Mouse (Mus musculus): ENCODE data around the gene Card9. TPM values are rescaled to one million over a fixed set of nuclear protein-coding genes. Genes with fewer than 3 reads are reported as not detected.

Gene Card9
- 0.79 and 3.7 TPM in 2 replicates for polyA plus RNA-seq (2012; ENCODE audit: insufficient read depth, insufficient read length, missing spikeins)

DNA sequence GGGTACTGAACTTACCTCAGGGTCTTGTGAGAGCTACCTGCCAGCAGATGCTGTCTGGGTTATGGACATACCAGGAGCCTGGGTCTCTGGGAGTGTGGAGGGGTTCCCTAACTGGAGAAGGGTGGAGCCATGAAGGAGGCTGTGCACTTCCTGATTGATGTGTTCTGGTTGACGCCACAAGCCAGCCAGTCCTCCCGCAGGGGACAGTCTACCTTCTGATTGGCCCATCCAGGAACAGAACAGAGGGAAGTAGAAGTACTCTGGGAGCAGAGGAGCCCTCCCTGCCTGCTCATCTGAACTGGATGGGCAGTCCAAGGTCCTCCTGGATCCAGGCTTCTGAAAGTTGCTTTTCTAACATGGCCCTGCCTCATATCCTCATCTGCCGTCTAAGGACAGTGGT, at the start of gene Card9:
Gene Card9, minus strand, starts transcription at position 147 of the 400 bp plus-strand sequence.
- peak within 1 kb of the TSS; percentile 13; the same call in 1 of the 2 replicates for H3K4me3 ChIP-seq (ENCODE audit: insufficient read depth, low read depth, low read length)
- H3K4me1 ChIP-seq (ENCODE audit: control insufficient read depth, insufficient read depth, insufficient read length, low read length): peaks cover 8% of the 10 kb centered on the region; the same call in 1 of the 2 replicates
- peak within 1 kb of the TSS; percentile 73 for H3K27ac ChIP-seq (replicated peaks; ENCODE audit: low read depth, low read length)

DNA sequence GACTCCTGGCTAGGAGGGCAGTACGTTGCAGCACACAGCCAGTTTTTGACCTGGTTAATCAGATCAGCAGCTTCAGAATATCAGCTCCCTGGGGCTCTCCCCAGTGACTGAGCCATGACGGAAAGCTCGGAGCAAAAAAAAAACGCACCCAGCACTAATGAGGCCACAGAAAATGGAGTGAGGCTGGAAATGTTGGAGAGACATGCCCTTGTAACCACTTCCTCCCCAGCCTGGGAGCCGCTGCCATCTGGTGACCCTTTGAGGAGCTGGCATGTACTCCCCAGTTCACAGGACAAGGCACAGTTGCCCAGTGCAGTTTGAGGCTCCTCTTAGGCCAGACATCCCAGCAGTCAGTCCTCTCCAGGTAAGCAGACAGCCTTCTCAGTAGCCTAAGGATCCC, 49.4 kb upstream of the Card9 start:
- Histone ChIP-seq H3K27ac (replicated peaks; ENCODE audit: low read depth, low read length) (0 out of 2 replicates have a peak overlapping the region, but pooled peaks have one; percentile 4), H3K4me1 (ENCODE audit: control insufficient read depth, insufficient read depth, insufficient read length, low read length) (peaks cover 30% of the 10 kb centered on the region), H3K4me3 (ENCODE audit: insufficient read depth, low read depth, low read length) (no peak overlapping the region)

DNA sequence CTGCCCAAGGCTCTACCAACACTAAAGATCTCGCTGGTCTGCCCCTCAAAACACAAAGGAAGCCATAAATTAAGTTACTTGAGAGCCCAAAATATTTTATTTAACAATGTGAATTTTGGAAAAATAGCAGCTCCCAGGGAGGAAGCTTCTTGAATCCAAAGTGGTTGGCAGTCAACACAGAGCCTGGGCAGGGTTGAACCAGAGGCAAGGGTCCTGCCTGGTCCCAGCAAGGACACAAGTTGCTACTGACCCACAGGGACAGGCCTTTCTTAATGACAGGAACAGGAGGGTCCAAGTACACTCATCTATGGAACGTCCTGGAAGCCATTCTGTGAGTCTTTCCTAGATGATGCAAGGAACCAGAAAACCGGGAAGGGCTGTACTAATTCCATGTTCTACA, 48.6 kb upstream of the Card9 start:
- Histone ChIP-seq H3K27ac (replicated peaks; ENCODE audit: low read depth, low read length) (no peak overlapping the region), H3K4me3 (ENCODE audit: insufficient read depth, low read depth, low read length) (no peak overlapping the region), H3K4me1 (ENCODE audit: control insufficient read depth, insufficient read depth, insufficient read length, low read length) (peaks cover 30% of the 10 kb centered on the region)

DNA sequence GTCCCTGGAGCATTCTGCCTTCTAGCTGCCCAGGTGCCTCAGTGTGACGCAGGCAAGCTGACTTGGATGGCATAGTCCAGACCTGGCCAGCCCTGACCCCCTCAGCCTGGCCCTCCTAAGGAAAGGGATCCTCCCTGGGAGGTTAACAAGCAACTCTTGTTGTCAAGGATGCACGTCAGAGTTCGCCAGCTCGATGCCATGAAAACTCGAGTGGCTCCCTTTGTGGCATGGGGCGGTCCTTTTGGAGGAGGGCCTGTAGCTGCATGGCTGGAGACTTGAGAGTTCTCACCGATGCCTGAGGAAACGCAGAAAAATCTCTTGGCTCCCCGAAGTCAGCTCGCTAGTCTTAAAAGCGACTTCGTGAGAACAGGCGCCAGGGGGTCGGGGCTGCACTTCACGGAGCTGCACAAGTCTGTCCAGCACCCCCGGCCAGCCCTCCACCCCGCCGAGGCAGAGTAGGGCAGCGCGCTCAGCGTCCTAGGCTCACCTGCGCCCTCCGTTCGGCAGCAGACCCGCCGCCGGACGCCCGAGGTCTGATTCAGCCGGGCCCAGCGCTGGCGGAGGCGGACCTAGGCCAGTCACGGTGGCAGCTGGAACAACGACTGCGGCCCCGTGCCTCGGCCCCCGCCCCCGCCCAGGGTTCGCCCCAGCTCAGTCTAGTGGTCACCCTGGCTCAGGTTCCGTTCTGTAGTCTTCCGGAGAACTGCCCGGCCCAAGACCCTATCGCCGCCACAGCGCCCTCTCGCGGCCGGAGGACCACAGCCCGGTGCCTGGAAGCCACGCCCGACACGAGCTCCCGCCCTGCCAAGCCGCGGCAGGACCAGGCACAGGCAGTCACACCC, 48.0 kb upstream of the Card9 start, which contains the start of gene Inpp5e:
Gene Inpp5e, minus strand, starts transcription at position 689 of the 842 bp plus-strand sequence.
- H3K27ac ChIP-seq (replicated peaks; ENCODE audit: low read depth, low read length): peak within 1 kb of the TSS; percentile 61
- H3K4me3 ChIP-seq (ENCODE audit: insufficient read depth, low read depth, low read length): peak within 1 kb of the TSS; percentile 93
- peaks cover 30% of the 10 kb centered on the region for H3K4me1 ChIP-seq (ENCODE audit: control insufficient read depth, insufficient read depth, insufficient read length, low read length)

DNA sequence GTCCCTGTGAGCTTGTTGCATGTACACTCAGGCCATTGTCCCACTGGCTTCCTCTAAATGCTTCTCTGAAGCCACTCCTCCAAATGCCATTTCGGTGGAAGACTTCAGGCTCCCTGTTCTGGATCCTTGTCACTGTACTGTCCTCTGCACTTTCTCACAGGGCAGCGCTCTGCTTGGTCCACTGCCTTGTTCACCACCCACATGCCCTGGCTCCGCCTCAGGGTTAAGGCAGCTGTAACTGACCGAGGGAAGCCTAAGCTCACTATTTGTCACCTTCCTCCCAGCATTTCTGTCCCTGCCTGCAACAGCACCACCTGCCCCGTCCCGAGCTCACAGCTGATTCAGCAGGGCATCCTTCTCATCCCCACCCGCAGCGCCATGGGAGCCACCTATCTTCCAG, 42.6 kb upstream of the Card9 start:
- Histone ChIP-seq H3K4me1 (ENCODE audit: control insufficient read depth, insufficient read depth, insufficient read length, low read length) (peaks cover 23% of the 10 kb centered on the region), H3K27ac (replicated peaks; ENCODE audit: low read depth, low read length) (no peak overlapping the region), H3K4me3 (ENCODE audit: insufficient read depth, low read depth, low read length) (no peak overlapping the region)

DNA sequence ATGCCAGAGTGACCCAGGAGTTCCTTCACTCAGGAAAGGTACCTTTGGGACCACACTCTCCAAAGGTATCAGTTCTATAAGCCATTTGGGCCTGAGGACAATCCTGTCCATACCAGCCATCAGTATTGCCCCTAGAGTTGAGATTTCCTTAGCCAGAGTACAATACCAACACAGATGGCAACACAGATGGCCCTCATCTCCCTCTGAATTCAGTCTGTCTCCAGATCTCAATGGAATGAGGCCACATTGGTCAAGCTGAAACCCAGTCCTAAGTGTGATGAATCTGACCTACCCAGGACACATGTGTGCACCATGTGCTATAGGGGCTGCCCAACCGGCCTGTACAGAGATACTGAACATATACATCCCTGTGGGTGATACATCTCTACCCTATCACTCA, 41.5 kb upstream of the Card9 start:
- H3K4me1 ChIP-seq (ENCODE audit: control insufficient read depth, insufficient read depth, insufficient read length, low read length): peaks cover 14% of the 10 kb centered on the region
- no peak overlapping the region for H3K27ac ChIP-seq (replicated peaks; ENCODE audit: low read depth, low read length)
- no peak overlapping the region for H3K4me3 ChIP-seq (ENCODE audit: insufficient read depth, low read depth, low read length)

DNA sequence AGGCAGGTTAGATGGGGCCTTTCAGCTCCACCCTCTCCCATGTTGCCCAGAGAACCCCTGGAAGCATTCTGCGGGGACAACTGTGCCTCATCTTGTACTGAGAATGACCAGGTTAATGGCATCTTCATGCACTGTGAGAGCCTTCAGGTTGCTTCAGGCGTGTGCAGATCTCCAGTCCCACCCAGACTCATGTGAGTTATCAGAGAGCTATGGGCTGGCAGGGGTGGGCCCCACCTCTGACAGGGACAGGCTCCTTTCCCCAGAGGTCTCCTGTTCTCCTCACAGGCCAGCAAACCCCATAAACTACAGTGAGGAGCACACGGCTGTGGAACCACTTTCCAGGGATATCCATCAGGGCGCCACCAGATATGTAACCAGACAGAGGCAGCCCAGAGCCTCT, 40.3 kb upstream of the Card9 start:
- H3K4me1 ChIP-seq (ENCODE audit: control insufficient read depth, insufficient read depth, insufficient read length, low read length): peaks cover 3% of the 10 kb centered on the region
- no peak overlapping the region for H3K4me3 ChIP-seq (ENCODE audit: insufficient read depth, low read depth, low read length)
- no peak overlapping the region for H3K27ac ChIP-seq (replicated peaks; ENCODE audit: low read depth, low read length)

DNA sequence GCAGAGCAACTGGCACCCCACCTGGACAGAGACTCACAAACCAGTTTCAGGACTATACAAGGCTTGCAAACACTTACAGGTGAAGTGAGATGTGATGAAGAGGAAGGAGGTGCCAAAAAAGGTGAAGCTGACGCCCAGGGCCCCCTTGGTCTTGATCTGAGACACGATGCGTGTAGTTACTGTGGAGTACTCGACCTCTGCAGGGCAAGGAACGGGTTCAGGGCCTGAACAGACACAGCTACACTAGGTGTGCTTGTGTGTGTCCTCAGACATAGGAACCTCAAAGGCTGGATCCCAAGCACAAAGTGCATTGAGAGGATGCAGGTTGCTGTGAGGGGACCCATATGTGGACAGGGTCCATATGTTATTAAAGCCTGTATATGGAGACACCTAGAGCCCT, 39.6 kb upstream of the Card9 start:
- H3K4me3 ChIP-seq (ENCODE audit: insufficient read depth, low read depth, low read length): no peak overlapping the region

DNA sequence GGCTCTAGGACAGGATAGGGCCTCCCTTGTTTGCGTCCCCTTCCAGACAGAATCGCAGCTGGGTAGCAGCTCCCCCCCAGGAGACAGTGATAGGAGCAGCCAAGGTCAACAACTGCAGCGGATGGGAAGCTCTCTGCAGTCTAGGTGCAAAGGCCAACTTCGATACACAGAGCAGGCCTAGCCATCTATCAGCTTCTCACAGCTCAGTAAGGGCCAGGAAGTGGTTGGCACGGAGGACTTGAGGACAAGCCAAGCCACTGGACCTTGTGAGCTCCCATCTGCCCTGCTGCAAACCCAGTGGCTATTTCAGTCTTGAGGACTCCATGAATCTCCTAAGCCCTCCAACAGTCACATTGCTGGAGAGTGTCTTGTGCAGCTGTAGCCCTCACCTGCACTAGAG, 38.9 kb upstream of the Card9 start:
- Histone ChIP-seq H3K27ac (replicated peaks; ENCODE audit: low read depth, low read length) (no peak overlapping the region), H3K4me1 (ENCODE audit: control insufficient read depth, insufficient read depth, insufficient read length, low read length) (no peaks in the 10 kb centered on the region), H3K4me3 (ENCODE audit: insufficient read depth, low read depth, low read length) (no peak overlapping the region)

More for the DNA sequence above, 39.6 kb upstream of the Card9 start:
- Histone ChIP-seq H3K4me1 (ENCODE audit: control insufficient read depth, insufficient read depth, insufficient read length, low read length) (no peaks in the 10 kb centered on the region), H3K27ac (replicated peaks; ENCODE audit: low read depth, low read length) (no peak overlapping the region)

DNA sequence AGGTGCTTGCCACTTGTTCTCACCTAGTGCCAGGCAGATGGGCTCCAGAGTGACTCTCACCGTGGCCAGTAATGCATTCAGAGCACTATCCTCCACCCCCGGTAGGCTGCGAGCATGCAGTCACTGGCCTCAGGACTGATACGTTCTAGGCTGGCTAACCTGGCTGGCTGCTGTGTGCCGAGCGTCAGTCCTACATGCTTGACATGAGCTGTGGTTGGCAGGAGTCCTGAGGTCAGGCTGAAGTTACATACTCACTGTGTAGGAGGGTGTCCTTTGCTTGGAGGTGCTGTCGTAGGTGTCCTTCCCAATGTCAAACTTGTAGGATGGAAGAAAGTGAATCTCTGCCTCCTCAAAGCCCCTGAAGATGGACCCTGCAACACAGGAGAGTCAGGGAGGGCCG, 38.3 kb upstream of the Card9 start:
- Histone ChIP-seq H3K4me3 (ENCODE audit: insufficient read depth, low read depth, low read length) (no peak overlapping the region), H3K27ac (replicated peaks; ENCODE audit: low read depth, low read length) (no peak overlapping the region), H3K4me1 (ENCODE audit: control insufficient read depth, insufficient read depth, insufficient read length, low read length) (no peaks in the 10 kb centered on the region)

DNA sequence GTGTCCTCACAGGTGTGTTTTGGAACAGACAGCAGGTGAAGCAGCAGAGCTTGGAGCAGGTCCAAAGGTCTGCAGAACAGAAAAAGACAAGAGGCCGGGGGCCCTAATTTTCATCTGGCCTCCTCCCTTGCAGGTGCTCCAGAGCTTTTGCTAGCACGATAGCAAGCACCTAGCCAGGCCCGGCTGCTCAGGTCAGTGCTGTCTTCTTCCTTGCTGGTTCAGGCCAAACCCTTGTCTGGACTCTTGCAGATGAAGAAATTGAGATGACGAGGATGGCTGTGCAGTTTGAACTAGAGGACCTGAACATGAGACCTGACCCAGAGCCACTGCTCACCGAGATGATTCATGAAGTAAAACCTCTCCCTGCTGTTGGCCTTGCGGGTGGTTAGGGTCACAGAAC, 30.9 kb upstream of the Card9 start:
- Histone ChIP-seq H3K4me1 (ENCODE audit: control insufficient read depth, insufficient read depth, insufficient read length, low read length) (peaks cover 7% of the 10 kb centered on the region; the same call in 1 of the 2 replicates), H3K4me3 (ENCODE audit: insufficient read depth, low read depth, low read length) (no peak overlapping the region), H3K27ac (replicated peaks; ENCODE audit: low read depth, low read length) (no peak overlapping the region)

DNA sequence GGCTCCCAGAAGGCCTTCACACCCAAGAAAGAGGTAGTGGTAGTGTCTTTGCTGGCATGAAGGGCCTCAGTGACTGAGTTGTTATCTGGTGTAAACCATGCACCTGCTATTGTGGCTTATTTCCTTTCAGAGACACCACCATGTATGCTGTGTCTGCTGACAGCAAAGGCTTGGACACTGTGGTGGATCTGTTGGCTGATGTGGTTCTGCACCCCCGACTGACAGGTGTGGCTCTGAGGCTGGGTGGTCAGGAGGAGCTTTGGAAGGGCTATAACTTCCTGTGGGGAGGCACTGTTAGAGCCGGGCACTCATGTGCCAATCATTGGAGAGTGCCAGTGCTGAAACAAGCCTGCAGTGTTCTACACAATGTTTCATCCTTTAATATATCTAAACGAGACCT, 30.2 kb upstream of the Card9 start:
- H3K4me3 ChIP-seq (ENCODE audit: insufficient read depth, low read depth, low read length): no peak overlapping the region
- H3K4me1 ChIP-seq (ENCODE audit: control insufficient read depth, insufficient read depth, insufficient read length, low read length): peaks cover 7% of the 10 kb centered on the region; the same call in 1 of the 2 replicates
- H3K27ac ChIP-seq (replicated peaks; ENCODE audit: low read depth, low read length): no peak overlapping the region

DNA sequence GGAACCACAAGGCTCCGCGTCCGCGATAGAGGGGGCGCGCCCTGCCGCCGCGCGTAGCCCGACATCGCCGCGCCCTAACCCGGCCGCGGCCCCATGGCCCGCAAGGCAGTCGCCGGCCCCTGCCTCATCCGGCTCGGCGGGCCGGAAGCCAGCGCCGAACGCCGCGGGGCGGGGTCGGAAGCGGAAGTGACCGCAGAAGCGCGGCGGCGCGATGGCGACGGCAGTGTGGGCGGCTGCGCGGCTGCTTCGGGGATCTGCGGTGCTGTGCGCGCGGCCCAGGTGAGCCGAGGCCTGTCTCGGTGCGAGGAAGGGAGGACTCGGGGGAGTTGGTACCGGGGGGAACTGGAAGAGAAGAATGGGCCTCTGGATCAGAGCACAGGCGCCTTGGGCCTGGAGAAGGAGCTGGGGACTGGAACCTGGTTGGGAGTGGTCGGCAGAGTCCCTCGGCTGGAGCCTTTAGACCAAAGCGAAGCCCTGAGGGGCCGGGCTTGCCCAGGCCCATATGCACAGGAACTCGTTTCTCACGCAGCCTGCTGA, 28.5 kb upstream of the Card9 start, which contains the start of the genes Entr1 and Pmpca:
Gene Entr1, minus strand, starts transcription at position 163 of the 537 bp plus-strand sequence.
Gene Pmpca, plus strand, starts transcription at position 186 of the 537 bp plus-strand sequence.
- H3K4me3 ChIP-seq (ENCODE audit: insufficient read depth, low read depth, low read length): peak within 1 kb of the TSS; percentile 99
- peaks cover 7% of the 10 kb centered on the region; the same call in 1 of the 2 replicates for H3K4me1 ChIP-seq (ENCODE audit: control insufficient read depth, insufficient read depth, insufficient read length, low read length)
- peak within 1 kb of the TSS; percentile 66 for H3K27ac ChIP-seq (replicated peaks; ENCODE audit: low read depth, low read length)

DNA sequence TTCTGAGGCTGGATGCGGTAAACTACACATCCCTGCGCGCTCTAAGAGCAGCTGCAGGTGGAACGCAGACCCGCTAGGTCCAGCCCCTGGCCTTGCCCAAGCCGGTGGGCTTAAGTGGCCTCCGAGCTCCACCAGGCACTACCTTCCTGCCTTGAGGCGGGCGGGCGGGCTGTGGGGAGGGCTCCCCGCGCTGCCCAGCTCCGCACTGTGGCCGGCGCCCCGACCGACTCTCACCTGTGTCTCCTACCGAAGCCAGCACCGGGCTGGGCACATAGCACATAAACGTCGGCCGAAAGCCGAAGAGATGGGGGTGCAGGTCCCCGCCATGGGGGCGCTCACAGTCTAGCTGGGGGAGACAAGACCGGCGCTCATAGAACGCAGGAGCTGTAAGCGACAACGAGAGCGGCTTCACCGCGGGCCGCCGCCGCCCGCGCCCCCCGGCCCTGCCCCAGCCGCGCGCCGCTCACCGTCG, 28.0 kb upstream of the Card9 start:
- peaks cover 7% of the 10 kb centered on the region; the same call in 1 of the 2 replicates for H3K4me1 ChIP-seq (ENCODE audit: control insufficient read depth, insufficient read depth, insufficient read length, low read length)
- peak overlapping the region; percentile 32; the same call in 1 of the 2 replicates for H3K27ac ChIP-seq (replicated peaks; ENCODE audit: low read depth, low read length)
- H3K4me3 ChIP-seq (ENCODE audit: insufficient read depth, low read depth, low read length): peak overlapping the region; percentile 99

DNA sequence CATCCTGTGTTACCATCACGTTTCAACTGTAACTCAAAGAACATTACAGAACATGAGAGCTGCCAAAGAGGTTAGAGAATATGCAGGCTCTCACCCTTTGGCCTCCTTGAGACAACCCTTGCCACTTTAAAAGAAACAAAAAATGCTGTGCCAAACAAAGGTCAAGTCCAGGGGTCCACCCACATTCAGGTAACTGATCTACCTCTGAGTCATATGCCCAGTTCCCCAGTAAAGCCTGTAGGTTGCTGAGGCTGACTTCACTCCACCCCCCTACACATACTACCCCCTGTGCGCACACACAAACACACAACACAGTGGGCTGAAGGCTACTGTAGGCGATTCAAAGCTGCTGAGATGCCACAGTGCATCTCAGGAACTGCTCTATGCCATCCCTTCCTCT, 27.0 kb upstream of the Card9 start:
- Histone ChIP-seq H3K4me3 (ENCODE audit: insufficient read depth, low read depth, low read length) (no peak overlapping the region), H3K4me1 (ENCODE audit: control insufficient read depth, insufficient read depth, insufficient read length, low read length) (peaks cover 7% of the 10 kb centered on the region; the same call in 1 of the 2 replicates)

More for the DNA sequence above, 27.0 kb upstream of the Card9 start:
- no peak overlapping the region for H3K27ac ChIP-seq (replicated peaks; ENCODE audit: low read depth, low read length)
